Mouse (Mus musculus): Measurements from ENCODE around the gene Hyal1.

GRCm38 (mm10) chr9:107620954-107621353, 44.2 kb downstream of the Hyal1 start:
- no peak for TF ChIP-seq CTCF (IDR thresholded peaks at IDR 0.05; ENCODE audit: extremely low read depth, insufficient read depth, insufficient read length, insufficient replicate concordance)
- TF ChIP-seq POLR2A (IDR thresholded peaks at IDR 0.05; ENCODE audit: low read depth, low read length): no peak

All from spleen, adult 2 months (tissue).